Mouse (Mus musculus) intestine, embryonic 16.5 days (tissue): ENCODE measurements around the gene Rfx4. TPM values are rescaled to one million over a fixed set of nuclear protein-coding genes. Genes with fewer than 3 reads are reported as not detected.

Experiments
- ATAC-seq: fragments of 200-750 bp; cut with Nextera tagmentation; 2 replicates; pipeline ENCODE4 v1.8.0; 2017; ENCODE audit warnings: moderate TSS enrichment, moderate library complexity
- H3K27ac ChIP-seq: fragments of 300-500 bp; sonication (generic); 2 replicates; pipeline ENCODE4 v1.5.1; 2014; ENCODE audit warnings: mild to moderate bottlenecking, low read length
- H3K27me3 ChIP-seq: fragments of 300-500 bp; sonication (generic); replicated peaks from 2 replicates; pipeline ENCODE4 v1.6.1; 2014; ENCODE audit warnings: low read length, control low read depth, mixed read lengths; ENCODE audit not compliant: control insufficient read depth, insufficient read depth
- H3K36me3 ChIP-seq: fragments of 300-500 bp; sonication (generic); 2 replicates; pipeline ENCODE4 v1.6.1; 2014; ENCODE audit warnings: low read length, control low read depth; ENCODE audit not compliant: control insufficient read depth, insufficient read depth
- H3K4me1 ChIP-seq: fragments of 300-500 bp; sonication (generic); 2 replicates; pipeline ENCODE4 v1.6.1; 2014; ENCODE audit warnings: low read length, control low read depth, mixed read lengths; ENCODE audit not compliant: control insufficient read depth, insufficient read depth
- H3K4me2 ChIP-seq: fragments of 300-500 bp; sonication (generic); 2 replicates; pipeline ENCODE4 v1.6.1; 2014; ENCODE audit warnings: low read depth, low read length, control low read depth
- H3K4me3 ChIP-seq: fragments of 300-500 bp; sonication (generic); 2 replicates; pipeline ENCODE4 v1.5.1; 2014; ENCODE audit warnings: mild to moderate bottlenecking, low read length
- H3K9ac ChIP-seq: fragments of 300-500 bp; sonication (generic); 2 replicates; pipeline ENCODE4 v1.6.1; 2014; ENCODE audit warnings: low read depth, low read length
- H3K9me3 ChIP-seq: fragments of 300-500 bp; sonication (generic); 2 replicates; pipeline ENCODE4 v1.6.1; 2016; ENCODE audit warnings: low read length, control low read depth; ENCODE audit not compliant: control insufficient read depth
- WGBS: fragments of 180-500 bp; shearing (Covaris S2); extraction: QIAGEN DNeasy Blood & Tissue Kit; methylation state at CpG from one replicate; pipeline ENCODE4 v1.1.7; 2014; 5-methylcytosine and 5-hydroxymethylcytosine counted together
- polyA plus RNA-seq: library from polyadenylated mRNA; unstranded; fragments of >200 nt; fragmentation: Nextera tagmentation; extraction: Ambion mirVana; gene quantifications from 2 replicates; pipeline ENCODE4 v1.2.1, GENCODE M21; 2015

Gene Rfx4
- polyA plus RNA-seq, 1 experiment from 2014 or later = not detected

DNA sequence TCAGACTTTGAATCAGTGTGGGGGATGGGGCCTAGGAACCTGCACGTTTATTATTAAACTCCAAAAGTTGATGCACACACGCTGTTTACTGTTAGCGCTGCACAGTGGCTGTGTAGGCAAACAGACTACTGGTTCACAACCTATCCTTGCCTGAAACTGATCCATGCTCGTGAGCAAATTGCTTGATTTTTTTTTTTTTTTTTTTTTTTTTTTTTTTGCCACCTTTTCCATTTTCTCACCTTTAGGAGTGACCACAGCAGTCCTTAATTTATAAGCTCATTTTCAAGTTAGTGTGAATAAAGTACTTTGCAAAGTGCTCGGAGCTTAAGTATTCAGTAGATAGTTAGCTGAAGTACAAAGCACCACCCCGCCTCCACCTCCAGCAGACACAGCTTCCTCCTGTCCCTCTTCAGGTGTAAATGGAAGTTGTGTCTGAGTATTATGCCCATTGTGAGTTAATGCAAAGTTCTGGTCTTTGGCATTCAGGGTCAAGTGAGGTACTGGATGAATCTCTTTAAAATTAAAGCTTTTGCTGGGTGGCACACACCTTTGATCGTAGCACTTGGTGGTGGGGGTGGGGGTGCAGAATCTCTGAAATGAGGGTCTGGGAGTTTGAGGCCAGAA is 83.1 kb downstream of the Rfx4 start:
- no peaks in the 10 kb centered on the region for H3K4me1 ChIP-seq
- no peak for ATAC-seq
- H3K9ac ChIP-seq = no peak overlapping the region
- no peaks in the 10 kb centered on the region for H3K27me3 ChIP-seq
- no peaks in the 10 kb centered on the region for H3K9me3 ChIP-seq
- H3K36me3 ChIP-seq = no peaks in the 10 kb centered on the region
- no peak overlapping the region for H3K4me3 ChIP-seq
- H3K4me2 ChIP-seq = no peak overlapping the region
- no peak overlapping the region for H3K27ac ChIP-seq
- WGBS = 64% methylated on average over 7 of the region's 7 CpGs

DNA sequence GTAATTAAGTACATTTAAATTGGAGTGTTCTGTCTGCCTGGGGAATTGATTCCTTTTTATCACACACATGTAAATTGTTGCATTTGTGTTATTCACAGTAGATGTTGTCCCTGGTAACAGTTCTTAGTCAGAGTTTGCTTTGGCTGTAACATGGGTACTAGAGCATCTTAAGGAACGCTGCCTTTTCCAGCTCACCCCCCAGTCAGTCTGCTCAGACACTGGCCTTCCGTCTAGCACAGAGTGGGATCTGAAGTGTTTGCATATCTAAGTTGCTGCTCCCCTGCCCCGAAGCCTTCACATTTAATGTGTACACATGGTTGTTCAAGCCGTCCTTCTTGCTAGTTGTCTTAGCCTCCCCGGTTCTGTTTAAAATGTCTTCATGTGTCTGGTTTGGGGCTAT is 90.8 kb downstream of the Rfx4 start:
- Histone ChIP-seq H3K9ac (no peak overlapping the region), H3K4me2 (no peak overlapping the region), H3K27me3 (no peaks in the 10 kb centered on the region), H3K4me1 (no peaks in the 10 kb centered on the region), H3K9me3 (no peaks in the 10 kb centered on the region), H3K4me3 (no peak overlapping the region), H3K27ac (no peak overlapping the region), H3K36me3 (no peaks in the 10 kb centered on the region)
- WGBS = 57% methylated on average over 5 of the region's 5 CpGs
- no peak for ATAC-seq

DNA sequence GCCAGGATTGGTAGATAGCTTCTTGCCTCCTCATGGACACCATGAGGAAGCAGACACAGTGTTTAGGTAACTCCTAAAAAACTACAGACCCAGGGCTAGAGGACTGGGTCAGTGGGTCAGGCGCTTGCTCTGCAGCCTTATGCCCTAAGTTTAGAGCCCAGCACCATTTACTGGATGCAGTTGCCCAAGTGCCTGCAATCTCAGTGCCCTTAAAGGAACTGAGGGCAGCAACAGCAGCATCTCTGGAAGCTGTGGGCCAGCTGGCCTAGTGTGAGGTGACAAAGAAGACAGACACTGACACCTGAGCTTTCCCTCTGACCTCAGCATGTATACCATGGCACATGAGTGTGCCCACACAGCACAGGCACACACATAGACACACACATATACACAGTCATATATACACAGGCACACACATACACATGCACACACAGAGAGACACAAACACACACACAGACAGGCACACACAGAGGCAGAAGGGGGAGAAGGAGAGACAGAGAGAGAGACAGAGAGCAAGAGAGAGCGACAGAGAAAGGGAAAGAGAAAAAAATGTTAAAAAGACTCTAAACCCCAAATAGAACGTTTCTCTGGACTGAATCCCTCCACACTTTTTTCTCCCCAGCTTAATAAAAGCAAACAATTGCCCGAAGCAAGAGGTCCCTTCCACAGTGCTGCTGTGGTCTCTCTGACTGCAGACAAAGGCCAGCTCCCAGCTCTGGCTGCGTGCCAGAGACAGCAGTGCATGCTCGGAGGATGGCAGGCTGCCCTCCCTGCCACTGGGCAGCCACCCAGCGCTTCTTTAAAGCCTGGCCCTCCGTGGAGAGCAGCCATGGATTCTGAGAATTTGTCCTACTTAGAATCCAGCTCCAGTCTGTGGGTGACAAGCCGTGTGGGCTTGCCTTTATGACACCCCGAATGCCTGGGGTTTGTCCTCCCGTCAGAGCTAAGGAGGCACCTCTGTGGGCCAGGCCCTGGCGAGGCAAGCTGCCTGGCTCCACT is 96.4 kb downstream of the Rfx4 start:
- H3K27me3 ChIP-seq = no peaks in the 10 kb centered on the region
- no peak overlapping the region for H3K4me3 ChIP-seq
- no peaks in the 10 kb centered on the region for H3K4me1 ChIP-seq
- no peaks in the 10 kb centered on the region for H3K9me3 ChIP-seq
- no peaks in the 10 kb centered on the region for H3K36me3 ChIP-seq
- no peak overlapping the region for H3K4me2 ChIP-seq
- ATAC-seq = peak; percentile 66; the same call in 1 of the 2 replicates
- no peak overlapping the region for H3K9ac ChIP-seq
- WGBS = 32% methylated on average over 12 of the region's 12 CpGs
- no peak overlapping the region for H3K27ac ChIP-seq

DNA sequence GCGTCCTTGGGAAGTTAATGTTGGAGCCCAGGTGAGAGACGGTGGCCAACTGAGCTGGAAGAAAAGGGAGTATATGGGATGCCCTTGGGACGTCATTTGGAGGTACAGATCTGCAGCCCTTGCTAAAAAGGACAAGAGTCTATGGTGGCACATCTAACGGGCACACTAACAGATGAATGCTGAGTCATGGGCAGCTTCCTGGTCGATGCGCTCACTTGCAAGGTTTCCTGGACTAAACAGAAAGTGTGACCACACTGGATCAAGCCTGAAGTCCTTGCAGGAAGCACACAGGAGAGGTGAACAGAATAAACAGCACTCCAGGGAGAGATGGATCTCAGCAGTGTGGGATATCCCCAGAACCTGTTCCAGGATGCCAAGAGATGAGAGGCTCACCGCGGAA is 98.2 kb downstream of the Rfx4 start:
- Histone ChIP-seq H3K36me3 (no peaks in the 10 kb centered on the region), H3K4me3 (no peak overlapping the region), H3K4me2 (no peak overlapping the region), H3K9me3 (no peaks in the 10 kb centered on the region), H3K9ac (no peak overlapping the region), H3K27ac (no peak overlapping the region), H3K27me3 (no peaks in the 10 kb centered on the region), H3K4me1 (no peaks in the 10 kb centered on the region)
- no peak for ATAC-seq
- WGBS = 88% methylated on average over 8 of the region's 8 CpGs

DNA sequence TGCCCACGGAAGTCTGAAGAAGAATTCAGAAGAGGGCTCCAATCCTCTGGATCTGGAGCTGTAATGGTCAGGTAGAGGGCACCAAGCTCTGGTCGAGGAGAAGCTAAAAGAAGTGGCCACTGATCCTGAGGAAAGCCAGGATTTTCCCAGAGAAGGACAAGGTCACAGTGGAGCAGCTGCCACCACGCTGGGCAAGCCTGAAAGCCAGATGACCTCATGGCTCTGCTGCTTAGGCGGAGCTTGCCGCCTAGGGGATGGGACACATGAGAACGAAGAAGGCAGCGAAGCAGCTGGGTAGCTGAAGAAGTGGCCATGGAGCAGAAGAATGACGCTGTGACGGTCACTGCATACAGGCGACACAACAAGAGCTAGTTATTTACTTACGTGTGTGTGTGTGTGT is 99.6 kb downstream of the Rfx4 start:
- Histone ChIP-seq H3K27ac (no peak overlapping the region), H3K9ac (no peak overlapping the region), H3K27me3 (no peaks in the 10 kb centered on the region), H3K4me2 (no peak overlapping the region), H3K9me3 (no peaks in the 10 kb centered on the region), H3K36me3 (no peaks in the 10 kb centered on the region), H3K4me3 (no peak overlapping the region), H3K4me1 (no peaks in the 10 kb centered on the region)
- ATAC-seq = no peak
- 74% methylated on average over 11 of the region's 11 CpGs for WGBS

DNA sequence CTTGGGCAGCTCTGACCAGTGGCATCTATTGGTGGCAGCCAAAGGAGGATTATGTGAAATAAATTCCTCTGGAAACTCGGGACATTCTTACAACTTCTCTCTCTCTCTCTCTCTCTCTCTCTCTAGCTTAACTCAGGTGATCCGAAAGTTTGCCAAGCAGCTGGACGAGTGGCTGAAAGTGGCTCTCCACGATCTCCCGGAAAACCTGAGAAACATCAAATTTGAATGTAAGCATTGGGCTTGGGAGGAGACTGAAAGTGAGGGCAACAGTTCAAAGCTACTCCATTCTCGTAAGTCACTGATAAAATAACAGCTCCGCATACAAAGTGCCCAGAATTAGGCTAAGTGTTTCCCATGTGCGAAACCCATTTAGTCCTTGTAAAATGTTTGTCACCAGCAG is 102.5 kb downstream of the Rfx4 start:
- Histone ChIP-seq H3K27me3 (no peaks in the 10 kb centered on the region), H3K9ac (no peak overlapping the region), H3K36me3 (no peaks in the 10 kb centered on the region), H3K27ac (no peak overlapping the region), H3K4me3 (no peak overlapping the region), H3K4me1 (no peaks in the 10 kb centered on the region), H3K9me3 (no peaks in the 10 kb centered on the region), H3K4me2 (no peak overlapping the region)
- 60% methylated on average over 8 of the region's 8 CpGs for WGBS
- ATAC-seq = no peak

DNA sequence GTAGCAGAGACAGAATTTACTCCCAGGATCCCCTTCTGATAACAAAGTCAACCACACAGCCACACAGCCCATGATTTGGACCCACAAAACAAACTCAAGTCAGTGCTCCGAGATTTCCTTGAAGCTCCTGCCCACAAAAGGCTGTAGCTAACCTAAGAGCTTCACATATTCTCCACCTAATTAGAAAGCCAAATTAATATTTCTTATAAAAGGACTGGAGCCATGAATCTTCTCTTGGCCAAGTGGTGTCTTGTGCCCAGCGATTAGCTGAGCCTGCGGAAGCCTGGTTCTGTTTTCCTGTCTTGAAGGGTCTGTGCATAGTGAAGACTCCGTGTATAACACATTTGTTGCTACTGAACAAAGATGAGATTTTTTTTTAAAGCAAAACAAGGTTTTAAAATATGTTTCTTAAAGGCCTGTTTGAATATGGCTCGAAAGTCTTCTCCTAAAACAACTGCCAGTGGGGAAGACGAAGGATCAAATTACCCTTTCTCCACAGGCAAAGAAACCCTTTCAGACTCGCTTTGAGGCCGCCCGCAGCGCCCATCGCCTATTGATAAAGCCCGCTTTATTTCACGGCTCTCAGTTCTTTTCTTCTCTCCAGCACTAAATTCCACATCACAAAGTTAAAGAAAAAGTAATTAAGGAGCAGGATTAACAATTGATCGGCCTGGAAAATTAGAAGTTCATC is 103.1 kb downstream of the Rfx4 start:
- ATAC-seq = no peak

DNA sequence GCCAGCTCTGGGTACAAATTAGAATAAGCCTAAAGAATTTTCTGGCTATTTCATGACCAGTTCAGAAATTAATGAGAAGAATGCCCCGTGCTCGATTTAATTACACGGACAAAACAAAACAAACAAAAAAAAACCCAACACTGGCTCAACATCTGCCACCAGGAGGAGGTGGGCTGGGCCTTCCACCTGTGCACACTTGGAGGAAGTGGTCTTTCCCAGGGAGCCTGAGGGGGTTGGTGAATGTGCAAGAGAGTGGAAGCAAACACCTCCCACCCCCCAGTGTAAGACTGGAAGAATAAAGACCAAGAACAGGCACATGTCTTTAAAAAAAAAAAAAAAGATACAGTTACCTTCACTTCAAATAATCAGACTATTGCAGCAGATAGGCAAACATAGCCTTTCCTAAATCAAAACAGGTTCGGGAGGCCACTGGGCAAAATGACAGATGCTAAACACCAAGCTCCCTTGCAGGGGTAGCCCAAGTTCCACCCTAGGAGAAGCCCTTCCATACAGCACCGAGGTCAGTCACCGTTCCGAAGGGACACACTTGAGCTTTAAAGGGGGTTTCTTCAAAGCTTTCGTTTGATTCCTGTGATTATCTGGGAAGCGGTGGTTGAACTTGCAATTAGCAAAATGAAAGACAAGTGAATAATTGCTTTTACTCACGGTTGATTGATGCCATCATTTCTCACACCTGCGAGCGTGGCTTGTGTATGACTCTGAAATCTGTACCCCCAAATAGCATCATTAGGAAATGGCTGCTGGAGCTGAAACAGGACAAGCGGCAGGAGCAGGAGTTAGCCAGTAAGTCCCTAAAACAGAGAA is 103.9 kb downstream of the Rfx4 start:
- Histone ChIP-seq H3K4me2 (no peak overlapping the region), H3K9me3 (no peaks in the 10 kb centered on the region), H3K4me3 (no peak overlapping the region), H3K4me1 (no peaks in the 10 kb centered on the region), H3K9ac (no peak overlapping the region), H3K27me3 (no peaks in the 10 kb centered on the region), H3K27ac (no peak overlapping the region), H3K36me3 (no peaks in the 10 kb centered on the region)
- WGBS = 59% methylated on average over 13 of the region's 13 CpGs
- no peak for ATAC-seq

More for the DNA sequence above, 103.1 kb downstream of the Rfx4 start:
- Histone ChIP-seq H3K4me2 (no peak overlapping the region), H3K27ac (no peak overlapping the region), H3K4me3 (no peak overlapping the region), H3K9me3 (no peaks in the 10 kb centered on the region), H3K36me3 (no peaks in the 10 kb centered on the region), H3K4me1 (no peaks in the 10 kb centered on the region), H3K27me3 (no peaks in the 10 kb centered on the region), H3K9ac (no peak overlapping the region)
- 33% methylated on average over 14 of the region's 14 CpGs for whole genome bisulfite sequencing

DNA sequence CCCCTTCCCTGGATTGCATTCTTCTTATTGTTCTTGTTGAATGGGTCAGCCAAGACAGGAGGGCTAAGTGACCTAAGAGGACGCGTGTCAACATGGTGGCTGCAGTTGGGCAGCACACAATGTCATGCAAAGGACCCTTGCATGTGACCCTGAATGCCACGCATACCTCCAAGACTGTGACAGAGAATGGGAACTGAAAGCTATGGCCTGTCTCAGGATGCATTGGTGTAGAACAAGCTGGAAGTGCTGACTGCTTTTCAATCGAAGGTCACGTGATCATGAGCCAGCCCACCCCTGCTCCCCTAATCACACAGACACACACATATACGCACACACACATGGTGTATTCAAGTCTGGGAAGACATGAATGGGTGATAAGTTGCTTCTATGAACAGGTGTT is 107.6 kb downstream of the Rfx4 start:
- no peaks in the 10 kb centered on the region for H3K36me3 ChIP-seq
- H3K4me3 ChIP-seq = no peak overlapping the region
- ATAC-seq = no peak
- H3K4me1 ChIP-seq = no peaks in the 10 kb centered on the region
- H3K4me2 ChIP-seq = no peak overlapping the region
- 85% methylated on average over 6 of the region's 6 CpGs for WGBS
- no peak overlapping the region for H3K9ac ChIP-seq
- no peaks in the 10 kb centered on the region for H3K27me3 ChIP-seq
- no peaks in the 10 kb centered on the region for H3K9me3 ChIP-seq
- H3K27ac ChIP-seq = no peak overlapping the region
